Mouse (Mus musculus) liver, postnatal 0 days (tissue): ENCODE measurements around the gene Mgl2. TPM values are rescaled to one million over a fixed set of nuclear protein-coding genes. Genes with fewer than 3 reads are reported as not detected.

ENCODE experiments used
- ATAC-seq: fragments of 200-750 bp; cut with Nextera tagmentation; 2 replicates; pipeline ENCODE4 v1.8.0; 2017; ENCODE audit warnings: mild to moderate bottlenecking, moderate library complexity
- DNase-seq: peaks from one replicate; pipeline ENCODE4 v3.0.0-alpha.2; 2016
- H3K27ac ChIP-seq: fragments of 300-500 bp; sonication (generic); 2 replicates; pipeline ENCODE4 v1.5.1; 2014; ENCODE audit warnings: antibody characterized with exemption, moderate library complexity, mild to moderate bottlenecking, low read depth
- H3K27me3 ChIP-seq: fragments of 300-500 bp; sonication (generic); 2 replicates; pipeline ENCODE4 v1.6.1; 2014; ENCODE audit warnings: low read length, control low read depth, mixed read lengths; ENCODE audit not compliant: insufficient read depth
- H3K36me3 ChIP-seq: fragments of 300-500 bp; sonication (generic); replicated peaks from 2 replicates; pipeline ENCODE4 v1.6.1; 2014; ENCODE audit warnings: mild to moderate bottlenecking, control low read depth, low read length, moderate library complexity, mixed read lengths; ENCODE audit not compliant: insufficient read depth
- H3K4me1 ChIP-seq: fragments of 300-500 bp; sonication (generic); 2 replicates; pipeline ENCODE4 v1.6.1; 2014; ENCODE audit warnings: antibody characterized with exemption, mild to moderate bottlenecking, control low read depth; ENCODE audit not compliant: insufficient read depth
- H3K4me2 ChIP-seq: fragments of 300-500 bp; sonication (generic); 2 replicates; pipeline ENCODE4 v1.6.1; 2014; ENCODE audit warnings: low read depth, mild to moderate bottlenecking, low read length, moderate library complexity, mixed read lengths
- H3K4me3 ChIP-seq: fragments of 300-500 bp; sonication (generic); 2 replicates; pipeline ENCODE4 v1.5.1; 2014; ENCODE audit warnings: low read depth, low read length
- H3K9ac ChIP-seq: fragments of 300-500 bp; sonication (generic); replicated peaks from 2 replicates; pipeline ENCODE4 v1.6.1; 2014; ENCODE audit warnings: mild to moderate bottlenecking, moderate library complexity
- H3K9me3 ChIP-seq: fragments of 300-500 bp; sonication (generic); 2 replicates; pipeline ENCODE4 v1.6.1; 2016; ENCODE audit warnings: mild to moderate bottlenecking, control low read depth, low read length, mixed read lengths
- CTCF ChIP-seq: sonication (generic); IDR thresholded peaks from 2 replicates; pipeline ENCODE4 v1.5.1; 2016; ENCODE audit warnings: antibody characterized with exemption, low read depth
- EP300 ChIP-seq: IDR thresholded peaks from 2 replicates; pipeline ENCODE4 v1.6.1; 2016; ENCODE audit warnings: antibody characterized with exemption, low read depth, mild to moderate bottlenecking
- WGBS: fragments of 180-500 bp; shearing (Covaris S2); extraction: QIAGEN DNeasy Blood & Tissue Kit; methylation state at CpG from one replicate; pipeline ENCODE4 v1.1.7; 2014; ENCODE audit not compliant: insufficient replicate concordance; 5-methylcytosine and 5-hydroxymethylcytosine counted together
- polyA plus RNA-seq: library from polyadenylated mRNA; unstranded; fragments of >200 nt; fragmentation: Nextera tagmentation; extraction: Ambion mirVana; gene quantifications from 2 replicates; pipeline ENCODE4 v1.2.1, GENCODE M21; 2015

Mgl2 gene
- polyA plus RNA-seq, 1 experiment from 2014 or later, result 1.5 TPM

- no peaks in the 10 kb centered on the region for H3K27me3 ChIP-seq
- 80% methylated on average over 7 of the region's 7 CpGs for WGBS
- no peaks in the 10 kb centered on the region for H3K36me3 ChIP-seq
- no peaks in the 10 kb centered on the region for H3K4me1 ChIP-seq
- no peak for TF ChIP-seq EP300
- TF ChIP-seq CTCF, result no peak
- no peak overlapping the region for H3K9ac ChIP-seq
- DNase-seq (no peak), ATAC-seq (no peak)
- H3K4me2 ChIP-seq, result no peak overlapping the region
- H3K4me3 ChIP-seq, result no peak overlapping the region
- H3K9me3 ChIP-seq, result no peaks in the 10 kb centered on the region
- H3K27ac ChIP-seq, result no peak overlapping the region
Measured at GRCm38 (mm10) chr11:70170291-70170690, 40.2 kb downstream of the Mgl2 start.

GRCm38 (mm10) chr11:70171181-70171580 lies 41.1 kb downstream of the Mgl2 start:
- ATAC-seq (no peak), DNase-seq (no peak)
- 71% methylated on average over 7 of the region's 7 CpGs for WGBS
- no peak overlapping the region for H3K9ac ChIP-seq
- no peak overlapping the region for H3K4me2 ChIP-seq
- H3K27me3 ChIP-seq, result no peaks in the 10 kb centered on the region
- no peaks in the 10 kb centered on the region for H3K36me3 ChIP-seq
- H3K9me3 ChIP-seq, result no peaks in the 10 kb centered on the region
- H3K4me3 ChIP-seq, result no peak overlapping the region
- no peak overlapping the region for H3K27ac ChIP-seq
- no peaks in the 10 kb centered on the region for H3K4me1 ChIP-seq
- TF ChIP-seq EP300 (no peak), CTCF (no peak)

- no peaks in the 10 kb centered on the region for H3K36me3 ChIP-seq
- WGBS, result 50% methylated on average over 3 of the region's 3 CpGs
- H3K9me3 ChIP-seq, result no peaks in the 10 kb centered on the region
- H3K9ac ChIP-seq, result no peak overlapping the region
- no peak overlapping the region for H3K27ac ChIP-seq
- no peaks in the 10 kb centered on the region for H3K4me1 ChIP-seq
- ATAC-seq (no peak), DNase-seq (peak; percentile 37)
- TF ChIP-seq CTCF (peak; percentile 74), EP300 (no peak)
- H3K4me3 ChIP-seq, result no peak overlapping the region
- no peak overlapping the region for H3K4me2 ChIP-seq
- no peaks in the 10 kb centered on the region for H3K27me3 ChIP-seq
Measured at GRCm38 (mm10) chr11:70171847-70172246, 41.7 kb downstream of the Mgl2 start.

GRCm38 (mm10) chr11:70172298-70172697 lies 42.2 kb downstream of the Mgl2 start:
- no peak overlapping the region for H3K27ac ChIP-seq
- no peaks in the 10 kb centered on the region for H3K27me3 ChIP-seq
- no peaks in the 10 kb centered on the region for H3K4me1 ChIP-seq
- DNase-seq (no peak), ATAC-seq (no peak)
- H3K9me3 ChIP-seq, result no peaks in the 10 kb centered on the region
- no peak overlapping the region for H3K4me3 ChIP-seq
- H3K36me3 ChIP-seq, result no peaks in the 10 kb centered on the region
- WGBS, result 50% methylated on average over 5 of the region's 5 CpGs
- TF ChIP-seq CTCF (peak; percentile 37), EP300 (no peak)
- no peak overlapping the region for H3K4me2 ChIP-seq
- no peak overlapping the region for H3K9ac ChIP-seq

GRCm38 (mm10) chr11:70174491-70174890 lies 44.4 kb downstream of the Mgl2 start:
- TF ChIP-seq CTCF (no peak), EP300 (no peak)
- Histone ChIP-seq H3K9ac (no peak overlapping the region), H3K36me3 (no peaks in the 10 kb centered on the region), H3K9me3 (no peaks in the 10 kb centered on the region), H3K4me3 (no peak overlapping the region), H3K27ac (no peak overlapping the region), H3K4me2 (no peak overlapping the region), H3K27me3 (no peaks in the 10 kb centered on the region), H3K4me1 (no peaks in the 10 kb centered on the region)
- DNase-seq (no peak), ATAC-seq (no peak)
- 70% methylated on average over 4 of the region's 4 CpGs for WGBS

GRCm38 (mm10) chr11:70177647-70178046 lies 47.5 kb downstream of the Mgl2 start:
- H3K4me1 ChIP-seq, result no peaks in the 10 kb centered on the region
- no peak for ATAC-seq
- TF ChIP-seq EP300 (no peak), CTCF (peak; percentile 55)
- no peak overlapping the region for H3K27ac ChIP-seq
- no peaks in the 10 kb centered on the region for H3K9me3 ChIP-seq
- H3K9ac ChIP-seq, result no peak overlapping the region
- no peak overlapping the region for H3K4me2 ChIP-seq
- DNase-seq, result peak; percentile 34
- WGBS, result 65% methylated on average over 8 of the region's 8 CpGs
- no peaks in the 10 kb centered on the region for H3K27me3 ChIP-seq
- no peak overlapping the region for H3K4me3 ChIP-seq
- H3K36me3 ChIP-seq, result no peaks in the 10 kb centered on the region

GRCm38 (mm10) chr11:70178311-70178710 lies 48.2 kb downstream of the Mgl2 start:
- Histone ChIP-seq H3K4me2 (no peak overlapping the region), H3K27ac (no peak overlapping the region), H3K9ac (no peak overlapping the region), H3K27me3 (no peaks in the 10 kb centered on the region), H3K4me1 (no peaks in the 10 kb centered on the region), H3K9me3 (no peaks in the 10 kb centered on the region), H3K36me3 (no peaks in the 10 kb centered on the region), H3K4me3 (no peak overlapping the region)
- TF ChIP-seq CTCF (no peak), EP300 (no peak)
- WGBS, result 81% methylated on average over 11 of the region's 11 CpGs
- ATAC-seq (no peak), DNase-seq (no peak)
